Mouse (Mus musculus): Measurements from ENCODE around the gene Zfp974.

GRCm38 (mm10) chr7:27928818-27929695 lies at the start of gene Zfp974:
- no peak for TF ChIP-seq CTCF (IDR thresholded peaks at IDR 0.05; ENCODE audit: low read depth)
- no peak for TF ChIP-seq EP300 (IDR thresholded peaks at IDR 0.05; ENCODE audit: low read depth)

Measured in liver, embryonic 14.5 days (tissue).